Mouse (Mus musculus) adrenal gland, adult (tissue): ENCODE data around the gene Acad11.

ENCODE experiments used
- DNase-seq, 2 experiments: peaks; one replicate each; pipeline ENCODE4 v3.0.0; 2022 to 2023; ENCODE audit warnings: low spot score in 1 of 2; ENCODE audit not compliant: inconsistent age in 2 of 2

The Acad11 gene

GRCm38 (mm10) chr9:104144314-104144996 lies 81.3 kb downstream of the Acad11 start:
- no peak for DNase-seq

GRCm38 (mm10) chr9:104146683-104147082 lies 83.5 kb downstream of the Acad11 start:
- no peak for DNase-seq

GRCm38 (mm10) chr9:104148969-104149368 lies 85.8 kb downstream of the Acad11 start:
- no peak for DNase-seq

- DNase-seq: no peak
Measured at GRCm38 (mm10) chr9:104152121-104152520, 88.9 kb downstream of the Acad11 start.

GRCm38 (mm10) chr9:104155100-104155715 lies 92.0 kb downstream of the Acad11 start:
- no peak for DNase-seq

DNA sequence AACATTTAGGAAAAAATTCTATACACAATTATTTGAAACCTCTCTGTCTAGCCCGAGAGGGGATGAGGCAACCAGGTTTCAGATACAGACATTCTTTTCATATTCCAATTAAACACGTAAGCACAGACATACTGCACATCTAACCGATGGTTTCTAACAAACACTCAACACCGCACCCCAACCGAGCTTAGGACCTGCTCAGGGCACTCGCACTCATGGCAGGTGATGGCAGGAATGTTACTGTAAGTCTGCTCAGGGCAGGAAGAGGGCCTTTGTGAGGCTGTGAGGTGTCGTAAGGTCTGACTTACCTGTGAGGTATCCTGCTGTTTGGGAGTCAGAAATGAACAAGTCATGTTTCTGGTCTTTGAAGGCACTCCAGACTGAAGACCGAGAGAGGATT lies 93.3 kb downstream of the Acad11 start:
- DNase-seq: no peak

DNA sequence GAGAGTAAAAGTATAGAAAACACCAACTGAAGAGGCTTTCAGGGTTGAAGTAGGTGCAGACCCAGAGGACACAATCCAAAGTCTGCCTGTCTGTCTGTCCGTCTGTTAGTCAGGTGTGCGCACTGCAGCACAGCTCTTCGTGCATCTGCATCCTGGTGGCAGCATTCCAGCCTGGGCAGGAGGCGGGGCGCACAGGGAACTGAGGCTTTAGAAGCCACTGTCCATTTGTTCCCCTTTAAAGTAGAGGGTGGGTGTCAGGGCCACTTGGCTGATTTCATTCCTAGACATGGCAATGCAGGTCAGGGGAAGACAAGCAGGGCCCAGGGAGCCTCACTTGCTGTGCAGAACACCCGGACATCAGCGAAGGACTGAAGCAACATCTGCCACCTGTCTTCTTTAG lies 94.1 kb downstream of the Acad11 start:
- no peak for DNase-seq

- no peak for DNase-seq
Measured at GRCm38 (mm10) chr9:104161117-104161516, 97.9 kb downstream of the Acad11 start.

GRCm38 (mm10) chr9:104164194-104164593 lies 101.0 kb downstream of the Acad11 start:
- no peak for DNase-seq

DNA sequence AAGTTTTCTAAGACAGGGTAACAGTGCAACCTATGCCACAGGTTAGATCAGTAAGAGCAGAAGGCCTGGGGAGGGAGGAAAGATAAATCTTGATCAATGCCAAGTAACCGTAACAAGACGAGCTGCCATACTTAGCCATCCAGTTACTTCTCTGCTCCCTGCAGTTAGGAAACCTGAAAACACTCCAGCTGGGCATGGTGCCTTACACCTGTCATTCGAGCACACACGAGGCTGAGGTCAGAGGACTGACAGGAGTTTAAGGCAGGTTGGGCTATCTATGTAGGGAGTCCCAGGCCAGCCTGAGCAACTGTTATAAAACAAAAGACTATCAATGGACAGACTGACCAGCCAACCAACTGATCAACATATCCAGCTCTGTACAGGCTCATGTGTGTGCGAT lies 102.7 kb downstream of the Acad11 start:
- DNase-seq: no peak

- no peak for DNase-seq
Measured at GRCm38 (mm10) chr9:104169986-104170385, 106.8 kb downstream of the Acad11 start.

DNA sequence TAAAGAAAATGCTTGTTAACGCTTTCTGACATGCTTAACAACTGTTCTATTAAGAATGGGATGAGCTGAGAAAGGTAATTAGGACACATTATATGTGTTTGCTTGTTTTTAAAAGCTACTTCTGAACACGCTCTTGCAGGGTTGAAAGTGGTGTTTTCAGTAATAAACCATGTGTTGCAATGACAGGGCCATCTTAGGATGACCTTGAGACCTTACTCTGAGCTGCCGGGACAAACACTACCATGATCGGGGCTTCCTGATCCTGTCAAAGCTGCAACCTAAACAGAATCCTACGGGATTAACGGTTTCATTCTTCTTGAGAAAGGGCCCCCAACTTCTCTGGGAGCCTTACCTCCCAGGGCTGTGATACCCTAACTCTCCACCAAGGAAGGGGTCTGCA lies 108.5 kb downstream of the Acad11 start:
- DNase-seq: peak in 1 of 2 experiments; percentile 49

DNA sequence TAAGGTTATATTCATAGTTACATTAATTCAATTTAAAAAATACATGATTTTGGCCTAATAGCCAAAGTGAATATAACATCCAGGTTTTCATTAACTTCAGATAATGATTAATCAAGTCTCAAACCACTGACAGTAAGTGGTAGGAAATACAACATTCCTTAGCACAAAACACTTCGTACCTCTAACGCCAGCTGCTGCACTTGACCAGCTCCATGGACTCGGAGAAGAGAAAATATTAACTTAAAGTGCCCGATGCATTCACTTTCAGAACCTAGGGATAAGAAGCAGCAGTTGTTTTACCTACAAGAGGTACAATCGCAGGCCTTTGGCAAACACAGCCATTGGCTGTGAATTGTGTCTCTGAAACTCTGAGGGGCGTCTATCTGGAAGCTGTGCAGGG lies 109.2 kb downstream of the Acad11 start:
- no peak for DNase-seq
